Mouse (Mus musculus) liver, adult 2 months (tissue): ENCODE results near the gene Zbtb7a. TPM values are rescaled to one million over a fixed set of nuclear protein-coding genes. Genes with fewer than 3 reads are reported as not detected.
A peak's percentile ranks its signal among the peaks of the same experiment; 100 is the strongest.

Source experiments
- DNase-seq: peaks from one replicate; pipeline ENCODE4 v3.0.0-alpha.2; 2011; ENCODE audit warnings: low read depth, low spot score; ENCODE audit errors: extremely low read depth
- H3K27ac ChIP-seq: fragments of 200-500 bp; replicated peaks from 2 replicates; pipeline ENCODE4 v1.5.1; 2012; ENCODE audit warnings: low read depth, mild to moderate bottlenecking, control low read depth, inconsistent platforms, low read length; ENCODE audit not compliant: insufficient read depth
- H3K27me3 ChIP-seq: fragments of 200-500 bp; 2 replicates; pipeline ENCODE4 v1.6.1; 2012; ENCODE audit warnings: mild to moderate bottlenecking, moderate library complexity, low read length, inconsistent platforms; ENCODE audit not compliant: control insufficient read depth, insufficient read depth
- H3K36me3 ChIP-seq: fragments of 200-500 bp; 2 replicates; pipeline ENCODE4 v1.6.1; 2012; ENCODE audit warnings: low read length, inconsistent platforms; ENCODE audit not compliant: control insufficient read depth, insufficient read depth
- H3K4me1 ChIP-seq: fragments of 200-500 bp; 2 replicates; pipeline ENCODE4 v1.6.1; 2011; ENCODE audit warnings: low read length; ENCODE audit not compliant: control insufficient read depth, insufficient read depth
- H3K4me3 ChIP-seq: fragments of 200-500 bp; 2 replicates; pipeline ENCODE4 v1.5.1; 2011; ENCODE audit warnings: low read depth, mild to moderate bottlenecking, control low read depth, low read length, moderate library complexity; ENCODE audit not compliant: insufficient read depth
- H3K79me2 ChIP-seq: fragments of 200-500 bp; 2 replicates; pipeline ENCODE4 v1.6.1; 2012; ENCODE audit warnings: inconsistent platforms, mild to moderate bottlenecking, low read length, moderate library complexity; ENCODE audit not compliant: control insufficient read depth, insufficient read depth
- H3K9ac ChIP-seq: fragments of 200-500 bp; 2 replicates; pipeline ENCODE4 v1.6.1; 2012; ENCODE audit warnings: low read depth, mild to moderate bottlenecking, control low read depth, inconsistent platforms, low read length
- CTCF ChIP-seq: fragments of 200-500 bp; IDR thresholded peaks from 2 replicates; pipeline ENCODE4 v1.5.1; 2011; ENCODE audit warnings: low read depth, low read length, control low read depth
- POLR2A ChIP-seq: fragments of 200-500 bp; IDR thresholded peaks from 2 replicates; pipeline ENCODE4 v1.6.1; 2011; ENCODE audit warnings: low read length, control low read depth; ENCODE audit not compliant: insufficient read depth; ENCODE audit errors: extremely low read depth
- WGBS: fragments of 180-500 bp; shearing (Covaris S2); methylation state at CpG from one replicate; pipeline ENCODE4 v1.1.7; 2018; 5-methylcytosine and 5-hydroxymethylcytosine counted together
- polyA plus RNA-seq: library from polyadenylated mRNA; depleted of rRNA; stranded (reverse); fragments of >200 nt; gene quantifications from 2 replicates; pipeline ENCODE4 v1.2.3, GENCODE M21; 2012
- total RNA-seq: library from RNA; depleted of rRNA; stranded (reverse); fragments of >200 nt; gene quantifications from 2 replicates; pipeline ENCODE4 v1.2.3, GENCODE M21; 2014

Gene Zbtb7a
- total and polyA plus RNA-seq, 2 experiments: 10.0 to 28.6 TPM

DNA sequence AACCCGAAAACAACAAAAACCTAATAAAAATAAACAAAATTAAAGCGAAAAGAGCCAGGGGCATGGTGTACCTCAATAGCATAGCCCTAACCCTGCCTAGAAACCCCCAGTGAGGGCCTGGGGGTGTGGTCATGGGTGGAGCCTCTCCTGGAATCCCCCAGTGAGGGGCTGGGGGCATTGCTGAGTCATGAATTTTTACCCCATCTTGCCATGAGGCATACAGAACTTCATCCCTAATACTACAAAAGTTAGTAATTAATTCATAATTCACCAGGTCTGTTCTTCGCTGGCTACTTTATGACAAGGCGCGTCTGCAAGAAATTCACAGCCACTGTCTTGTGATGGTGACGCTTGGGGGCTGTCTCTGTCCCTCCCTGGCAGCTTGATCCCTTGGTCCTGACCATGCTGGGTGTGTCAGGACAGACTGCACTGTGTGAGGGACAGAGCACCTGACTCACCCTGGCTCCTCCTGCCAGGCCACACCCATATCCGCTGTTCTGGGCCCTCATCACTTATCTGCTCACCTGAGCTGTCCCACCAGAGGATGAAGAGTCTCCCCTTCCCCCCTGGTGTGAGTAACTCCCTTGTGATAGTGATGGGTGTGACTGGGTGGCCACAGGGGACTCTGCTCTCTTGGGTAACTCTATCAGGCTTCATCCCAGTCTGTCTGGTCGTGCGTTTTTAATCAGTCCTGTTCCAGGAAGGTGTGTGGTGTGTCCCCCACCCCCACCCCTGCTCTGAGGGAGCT, 39.9 kb upstream of the Zbtb7a start:
- no peaks in the 10 kb centered on the region for H3K27me3 ChIP-seq
- TF ChIP-seq CTCF (no peak), POLR2A (no peak)
- 68% methylated on average over 9 of the region's 9 CpGs for WGBS
- peaks cover 8% of the 10 kb centered on the region for H3K36me3 ChIP-seq
- no peak overlapping the region for H3K27ac ChIP-seq
- H3K4me1 ChIP-seq: peaks cover 18% of the 10 kb centered on the region
- H3K4me3 ChIP-seq: no peak overlapping the region
- H3K79me2 ChIP-seq: no peaks in the 10 kb centered on the region
- H3K9ac ChIP-seq: no peak overlapping the region
- DNase-seq: no peak

DNA sequence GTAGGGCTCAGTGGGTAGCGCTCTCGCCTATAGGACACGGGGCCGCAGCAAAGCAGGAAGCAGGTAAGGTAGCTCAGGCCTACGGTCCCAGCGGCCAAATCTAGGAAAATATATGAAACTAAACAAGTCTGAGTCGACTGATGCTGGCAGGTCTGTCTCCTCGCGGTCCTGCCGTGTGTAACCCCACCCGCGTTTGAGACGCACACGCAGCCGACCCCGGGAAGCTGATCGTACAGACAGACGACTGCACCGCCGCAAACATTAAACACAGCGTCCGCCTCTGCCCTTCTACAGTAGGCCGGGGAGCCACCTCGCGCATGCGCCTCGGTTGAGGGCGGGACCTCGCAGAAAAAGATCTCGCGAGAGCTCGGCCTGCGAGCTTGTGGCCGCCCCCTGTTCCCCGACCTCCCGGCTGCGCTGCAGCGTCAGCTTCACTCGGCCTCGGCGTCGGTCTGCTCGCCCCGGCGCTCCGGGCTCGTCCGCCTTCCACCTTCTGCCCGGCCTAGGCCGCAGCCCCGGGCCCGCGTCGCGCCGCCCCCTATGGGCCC, 29.4 kb upstream of the Zbtb7a start, which contains the start of gene Map2k2:
Gene Map2k2 (plus strand): TSS at position 351 of the 548 bp plus-strand sequence.
- under 1% methylated on average over 56 of the region's 56 CpGs for WGBS
- H3K9ac ChIP-seq: peak within 1 kb of the TSS; percentile 92
- peak; percentile 87 for DNase-seq
- H3K4me3 ChIP-seq: peak within 1 kb of the TSS; percentile 65
- peaks cover 15% of the 10 kb centered on the region for H3K4me1 ChIP-seq
- peaks cover 34% of the 10 kb centered on the region; the same call in 1 of the 2 replicates for H3K79me2 ChIP-seq
- peaks cover 7% of the 10 kb centered on the region for H3K36me3 ChIP-seq
- no peak for TF ChIP-seq CTCF
- peak; percentile 95 for TF ChIP-seq POLR2A
- H3K27me3 ChIP-seq: no peaks in the 10 kb centered on the region
- H3K27ac ChIP-seq: peak within 1 kb of the TSS; percentile 90

GRCm38 (mm10) chr10:81106113-81106721, 28.8 kb upstream of the Zbtb7a start:
- WGBS: 2% methylated on average over 34 of the region's 35 CpGs
- Histone ChIP-seq H3K36me3 (peaks cover 10% of the 10 kb centered on the region), H3K79me2 (peaks cover 37% of the 10 kb centered on the region; the same call in 1 of the 2 replicates), H3K27ac (peak overlapping the region; percentile 90), H3K4me3 (peak overlapping the region; percentile 65), H3K4me1 (peaks cover 15% of the 10 kb centered on the region), H3K9ac (peak overlapping the region; percentile 92), H3K27me3 (no peaks in the 10 kb centered on the region)
- peak; percentile 63 for DNase-seq
- TF ChIP-seq POLR2A (no peak), CTCF (peak; percentile 17; the same call in 1 of the 2 replicates)

DNA sequence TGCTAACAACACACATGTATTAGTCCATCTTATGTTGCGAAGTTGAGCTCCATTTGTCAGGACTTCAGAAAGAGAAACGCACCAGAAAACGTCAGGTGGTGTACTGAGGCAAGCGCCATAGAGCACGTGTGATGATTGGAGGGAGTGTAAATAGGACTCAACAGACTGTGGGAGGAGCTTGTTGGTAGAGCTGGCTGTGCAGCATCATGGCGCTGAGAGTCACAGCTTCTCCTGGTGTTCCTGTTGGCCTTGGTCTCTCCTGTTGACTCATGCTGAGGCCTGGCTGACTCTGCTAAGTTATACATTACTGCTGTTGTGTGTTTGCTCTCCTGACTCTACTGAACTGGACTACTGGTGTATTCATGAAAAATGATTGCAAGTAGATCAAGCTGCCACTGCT, 22.1 kb upstream of the Zbtb7a start:
- Histone ChIP-seq H3K27ac (no peak overlapping the region), H3K4me3 (no peak overlapping the region), H3K9ac (no peak overlapping the region), H3K4me1 (no peaks in the 10 kb centered on the region), H3K36me3 (peaks cover 34% of the 10 kb centered on the region), H3K79me2 (peaks cover 18% of the 10 kb centered on the region; the same call in 1 of the 2 replicates), H3K27me3 (no peaks in the 10 kb centered on the region)
- DNase-seq: no peak
- 75% methylated on average over 6 of the region's 6 CpGs for WGBS
- TF ChIP-seq CTCF: no peak
- TF ChIP-seq POLR2A: no peak

GRCm38 (mm10) chr10:81119625-81120024, 15.4 kb upstream of the Zbtb7a start:
- Histone ChIP-seq H3K27ac (no peak overlapping the region), H3K4me3 (no peak overlapping the region), H3K79me2 (no peaks in the 10 kb centered on the region), H3K9ac (no peak overlapping the region), H3K27me3 (no peaks in the 10 kb centered on the region), H3K36me3 (peaks cover 23% of the 10 kb centered on the region), H3K4me1 (no peaks in the 10 kb centered on the region)
- WGBS: 92% methylated on average over 10 of the region's 10 CpGs
- TF ChIP-seq CTCF (no peak), POLR2A (no peak)
- no peak for DNase-seq
